Mouse (Mus musculus) midbrain, embryonic 14.5 days (tissue): ENCODE results near the gene Slc6a21. TPM values are rescaled to one million over a fixed set of nuclear protein-coding genes. Genes with fewer than 3 reads are reported as not detected.
A peak's percentile ranks its signal among the peaks of the same experiment; 100 is the strongest.

ENCODE experiments used
- ATAC-seq: fragments of 200-750 bp; cut with Nextera tagmentation; 2 replicates; pipeline ENCODE4 v1.8.0; 2017; ENCODE audit warnings: moderate number of reproducible peaks, moderate library complexity; ENCODE audit not compliant: low FRiP score, low TSS enrichment
- DNase-seq: peaks from one replicate; pipeline ENCODE4 v3.0.0-alpha.2; 2015
- H3K27ac ChIP-seq: fragments of 300-500 bp; sonication (generic); replicated peaks from 2 replicates; pipeline ENCODE4 v1.5.1; 2014; ENCODE audit warnings: mild to moderate bottlenecking, low read depth, low read length, moderate library complexity
- H3K27me3 ChIP-seq: fragments of 300-500 bp; sonication (generic); 2 replicates; pipeline ENCODE4 v1.6.1; 2014; ENCODE audit warnings: low read length, control low read depth, mixed read lengths; ENCODE audit not compliant: control insufficient read depth, insufficient read depth
- H3K36me3 ChIP-seq: fragments of 300-500 bp; sonication (generic); 2 replicates; pipeline ENCODE4 v1.6.1; 2014; ENCODE audit warnings: low read length, control low read depth; ENCODE audit not compliant: control insufficient read depth, insufficient read depth
- H3K4me1 ChIP-seq: fragments of 300-500 bp; sonication (generic); 2 replicates; pipeline ENCODE4 v1.6.1; 2014; ENCODE audit warnings: mild to moderate bottlenecking, antibody characterized with exemption, low read length, control low read depth; ENCODE audit not compliant: control insufficient read depth, insufficient read depth
- H3K4me2 ChIP-seq: fragments of 300-500 bp; sonication (generic); 2 replicates; pipeline ENCODE4 v1.6.1; 2014; ENCODE audit warnings: mild to moderate bottlenecking, low read length, moderate library complexity
- H3K4me3 ChIP-seq: fragments of 300-500 bp; sonication (generic); replicated peaks from 2 replicates; pipeline ENCODE4 v1.5.1; 2014; ENCODE audit warnings: low read depth, low read length
- H3K9ac ChIP-seq: fragments of 300-500 bp; sonication (generic); replicated peaks from 2 replicates; pipeline ENCODE4 v1.6.1; 2014; ENCODE audit warnings: mild to moderate bottlenecking, low read length, moderate library complexity
- H3K9me3 ChIP-seq: fragments of 300-500 bp; sonication (generic); 2 replicates; pipeline ENCODE4 v1.6.1; 2016; ENCODE audit warnings: low read length, control low read depth, mixed read lengths; ENCODE audit not compliant: control insufficient read depth
- WGBS: fragments of 180-500 bp; shearing (Covaris S2); extraction: QIAGEN DNeasy Blood & Tissue Kit; methylation state at CpG from one replicate; pipeline ENCODE4 v1.1.7; 2014; 5-methylcytosine and 5-hydroxymethylcytosine counted together
- polyA plus RNA-seq: library from polyadenylated mRNA; unstranded; fragments of >200 nt; fragmentation: Nextera tagmentation; extraction: Ambion mirVana; gene quantifications from 2 replicates; pipeline ENCODE4 v1.2.1, GENCODE M21; 2014

Gene Slc6a21
- polyA plus RNA-seq, 1 experiment from 2014 or later: not detected

DNA sequence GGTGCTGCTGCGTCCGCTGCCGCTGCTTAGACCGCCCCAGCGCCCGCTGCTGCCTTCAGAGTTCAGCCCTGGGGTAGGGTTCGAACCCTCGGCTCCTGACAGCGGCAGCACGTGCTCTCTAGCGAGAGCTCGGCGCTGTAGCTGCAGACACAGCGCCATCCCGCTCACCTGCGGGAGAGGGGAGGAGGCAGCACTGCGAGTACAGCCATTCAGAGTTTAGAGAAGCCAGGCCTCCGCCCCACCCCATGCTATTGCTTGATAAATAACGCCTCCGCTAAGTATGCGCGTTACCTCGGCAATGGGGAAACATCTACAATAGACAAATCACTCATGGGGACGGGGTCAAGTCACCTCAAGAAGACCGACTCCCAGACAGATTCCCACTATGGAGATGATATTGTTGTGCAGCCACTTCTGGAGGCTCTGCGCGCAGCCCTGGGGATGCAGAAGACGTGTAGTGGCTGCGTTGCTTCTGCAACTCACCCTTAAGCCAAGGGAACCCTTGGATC is 42.9 kb upstream of the Slc6a21 start:
- Histone ChIP-seq H3K4me1 (peaks cover 14% of the 10 kb centered on the region; the same call in 1 of the 2 replicates), H3K27me3 (peaks cover 3% of the 10 kb centered on the region; the same call in 1 of the 2 replicates), H3K36me3 (peaks cover 9% of the 10 kb centered on the region), H3K4me2 (peak overlapping the region; percentile 36; the same call in 1 of the 2 replicates), H3K27ac (peak overlapping the region; percentile 75), H3K9ac (no peak overlapping the region), H3K4me3 (no peak overlapping the region), H3K9me3 (no peaks in the 10 kb centered on the region)
- ATAC-seq: no peak
- peak; percentile 49 for DNase-seq
- 6% methylated on average over 29 of the region's 29 CpGs for WGBS

DNA sequence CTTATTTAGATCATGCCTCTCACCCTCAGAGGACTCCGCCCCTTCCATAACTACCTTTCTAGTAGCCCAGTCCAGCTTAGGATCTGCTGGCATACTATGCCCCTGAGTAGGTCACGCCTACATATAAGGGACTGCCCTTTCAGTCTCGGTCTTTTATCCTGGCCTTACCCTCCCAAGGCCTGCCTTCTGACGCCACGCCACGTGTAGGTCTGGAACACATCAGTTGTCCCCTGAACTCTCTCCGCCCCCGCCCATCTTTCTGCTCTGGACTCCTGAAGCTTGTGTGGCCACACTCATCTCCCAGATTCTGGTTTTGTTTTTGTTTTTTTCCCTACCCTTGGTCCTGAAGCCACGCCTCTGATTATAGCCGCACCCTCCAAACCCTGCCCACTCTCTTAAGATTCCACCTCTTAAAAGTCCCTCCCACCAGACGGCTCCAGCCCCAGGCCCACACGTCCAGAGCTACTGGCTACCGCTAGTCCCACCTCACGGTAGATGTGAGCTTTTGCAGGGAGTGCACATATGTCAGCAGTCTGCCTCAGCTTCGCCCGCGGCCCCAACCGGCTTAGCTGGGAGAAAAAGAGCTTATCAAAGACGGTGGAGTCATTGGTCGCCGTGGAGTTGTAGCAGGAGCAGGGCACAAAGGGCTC is 42.3 kb upstream of the Slc6a21 start:
- 5% methylated on average over 21 of the region's 21 CpGs for WGBS
- H3K27ac ChIP-seq: peak overlapping the region; percentile 75
- peaks cover 3% of the 10 kb centered on the region; the same call in 1 of the 2 replicates for H3K27me3 ChIP-seq
- DNase-seq (peak; percentile 73), ATAC-seq (peak; percentile 78; the same call in 1 of the 2 replicates)
- no peaks in the 10 kb centered on the region for H3K9me3 ChIP-seq
- H3K4me1 ChIP-seq: peaks cover 14% of the 10 kb centered on the region; the same call in 1 of the 2 replicates
- H3K4me3 ChIP-seq: 0 out of 2 replicates have a peak overlapping the region, but pooled peaks have one; percentile 5
- 0 out of 2 replicates have a peak, but pooled peaks cover 5% of the 10 kb centered on the region for H3K36me3 ChIP-seq
- 0 out of 2 replicates have a peak overlapping the region, but pooled peaks have one; percentile 23 for H3K9ac ChIP-seq
- H3K4me2 ChIP-seq: peak overlapping the region; percentile 36

DNA sequence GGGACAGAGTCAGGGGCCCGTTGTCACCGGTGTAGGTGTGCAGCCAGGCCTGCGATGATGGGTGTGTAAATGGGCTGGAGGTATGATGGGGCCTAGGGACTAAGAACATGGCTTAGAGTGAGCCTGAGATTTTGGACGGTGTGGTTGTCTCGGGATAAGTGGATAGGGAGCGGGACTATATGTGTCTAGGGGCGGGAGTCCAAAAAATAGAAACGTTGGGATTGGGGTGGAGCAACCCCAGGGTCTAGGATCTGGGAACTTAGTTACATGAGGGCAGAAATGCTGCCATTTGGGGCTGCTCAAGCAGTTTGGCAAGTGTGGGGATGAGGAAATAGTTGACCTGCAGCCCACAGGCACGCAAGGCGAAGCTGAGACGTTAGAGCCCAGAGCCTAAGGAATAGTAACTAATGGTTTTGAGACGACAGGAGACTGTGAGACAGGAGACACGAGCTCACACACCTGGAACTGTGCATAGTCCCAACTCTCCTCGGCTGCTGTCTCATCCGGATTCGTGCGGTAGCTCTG is 41.6 kb upstream of the Slc6a21 start:
- ATAC-seq: no peak

DNA sequence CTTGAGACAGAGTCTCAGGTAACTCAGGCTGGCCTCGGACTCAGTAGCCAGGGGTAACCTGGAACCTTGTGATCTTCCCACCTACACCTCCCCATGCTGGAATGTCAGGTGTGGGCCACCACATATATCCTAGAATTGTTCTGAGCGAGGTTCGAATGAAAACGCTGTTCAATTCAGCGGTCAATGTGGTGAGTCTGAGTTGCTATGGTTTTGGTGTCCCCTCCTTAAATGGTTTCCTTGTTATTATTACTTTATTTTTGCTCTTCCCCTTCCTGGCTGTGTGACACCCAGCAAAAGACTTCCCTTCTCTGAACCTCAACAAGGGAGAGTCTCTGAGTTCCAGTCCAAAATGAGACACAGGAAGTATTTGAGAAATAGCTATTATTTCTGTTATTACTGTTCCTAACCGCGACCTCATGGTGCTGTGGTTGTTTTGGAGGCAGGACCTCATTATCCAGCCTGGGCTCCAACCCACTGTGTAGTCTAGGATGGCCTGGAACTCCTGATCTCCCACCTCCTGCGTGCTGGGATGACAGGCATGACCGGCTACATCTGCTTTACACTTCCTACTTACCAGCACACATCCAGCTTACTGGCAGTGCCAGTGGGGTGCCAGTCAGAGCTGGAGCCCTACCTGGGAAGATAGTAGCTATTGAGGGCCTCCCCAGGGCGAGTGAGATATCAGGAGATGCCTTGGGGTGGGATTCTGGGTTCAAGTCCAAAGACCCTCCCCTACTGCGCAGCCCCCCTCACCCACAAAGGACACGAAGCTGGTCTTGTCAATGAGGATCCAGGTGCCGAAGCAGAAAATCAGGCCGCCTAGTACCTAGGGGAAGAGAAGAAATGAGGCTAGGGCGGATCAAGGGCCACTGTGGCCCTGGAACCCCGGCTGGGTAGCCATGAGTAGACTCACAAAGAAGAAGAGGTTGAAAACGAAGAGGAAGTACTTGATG is 39.3 kb upstream of the Slc6a21 start:
- no peak for DNase-seq
- no peak overlapping the region for H3K27ac ChIP-seq
- H3K4me2 ChIP-seq: no peak overlapping the region
- peaks cover 20% of the 10 kb centered on the region for H3K4me1 ChIP-seq
- no peak overlapping the region for H3K4me3 ChIP-seq
- WGBS: 74% methylated on average over 17 of the region's 17 CpGs
- H3K9me3 ChIP-seq: no peaks in the 10 kb centered on the region
- H3K27me3 ChIP-seq: peaks cover 3% of the 10 kb centered on the region; the same call in 1 of the 2 replicates
- H3K9ac ChIP-seq: no peak overlapping the region
- no peaks in the 10 kb centered on the region for H3K36me3 ChIP-seq
- no peak for ATAC-seq

More for the DNA sequence above, 41.6 kb upstream of the Slc6a21 start:
- Histone ChIP-seq H3K27me3 (peaks cover 3% of the 10 kb centered on the region; the same call in 1 of the 2 replicates), H3K27ac (peak overlapping the region; percentile 75), H3K9me3 (no peaks in the 10 kb centered on the region), H3K4me2 (peak overlapping the region; percentile 36), H3K4me1 (peaks cover 17% of the 10 kb centered on the region), H3K9ac (0 out of 2 replicates have a peak overlapping the region, but pooled peaks have one; percentile 23), H3K36me3 (0 out of 2 replicates have a peak, but pooled peaks cover 5% of the 10 kb centered on the region), H3K4me3 (no peak overlapping the region)
- 26% methylated on average over 17 of the region's 17 CpGs for WGBS
- DNase-seq: no peak

DNA sequence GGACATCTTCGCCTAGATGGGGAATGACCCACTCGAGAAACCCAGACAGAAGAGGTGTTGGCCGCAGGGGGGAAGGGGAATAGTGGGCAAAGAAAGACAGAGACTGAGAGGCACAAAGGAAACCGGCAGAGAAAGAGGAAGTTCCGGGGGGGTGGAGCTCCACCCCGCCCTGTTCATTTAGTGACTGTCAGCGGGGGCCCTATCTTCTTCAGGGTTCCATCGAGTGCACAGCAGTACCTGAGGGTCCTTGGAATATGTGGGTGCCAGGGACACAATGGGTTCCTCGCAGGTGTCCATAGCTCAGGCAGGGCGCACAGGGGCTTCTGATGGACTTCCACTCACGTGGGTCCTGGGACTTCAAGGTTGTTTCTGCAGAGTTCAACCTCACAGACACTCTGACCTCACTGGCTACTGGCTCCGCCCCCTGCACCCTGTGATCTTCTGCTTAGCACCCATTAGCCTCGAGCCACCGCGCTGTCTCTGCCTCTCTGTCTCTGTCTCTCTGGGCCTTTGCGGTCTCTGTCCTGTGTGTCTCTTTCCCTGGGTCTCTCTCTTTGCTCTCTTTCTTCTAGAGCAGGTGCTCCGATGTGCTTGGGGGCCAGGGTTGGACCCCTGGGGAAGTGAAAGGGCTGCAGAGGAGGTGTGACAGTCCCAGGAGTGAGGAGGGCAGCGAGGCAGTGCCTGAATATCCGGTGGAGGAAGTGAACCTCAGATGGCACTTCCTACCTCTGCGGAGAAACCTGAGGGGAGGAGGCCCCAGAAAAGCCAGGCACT is 38.4 kb upstream of the Slc6a21 start, which contains the start of gene Cd37:
Cd37 (minus strand) TSS at position 393 of the 774 bp plus-strand sequence.
- H3K9me3 ChIP-seq: no peaks in the 10 kb centered on the region
- H3K4me1 ChIP-seq: peaks cover 20% of the 10 kb centered on the region
- no peaks in the 10 kb centered on the region for H3K36me3 ChIP-seq
- no peak within 1 kb of the TSS for H3K4me3 ChIP-seq
- ATAC-seq: no peak
- DNase-seq: no peak
- no peak within 1 kb of the TSS for H3K4me2 ChIP-seq
- H3K27ac ChIP-seq: no peak within 1 kb of the TSS
- H3K27me3 ChIP-seq: peaks cover 3% of the 10 kb centered on the region; the same call in 1 of the 2 replicates
- 40% methylated on average over 20 of the region's 20 CpGs for WGBS
- H3K9ac ChIP-seq: no peak within 1 kb of the TSS

DNA sequence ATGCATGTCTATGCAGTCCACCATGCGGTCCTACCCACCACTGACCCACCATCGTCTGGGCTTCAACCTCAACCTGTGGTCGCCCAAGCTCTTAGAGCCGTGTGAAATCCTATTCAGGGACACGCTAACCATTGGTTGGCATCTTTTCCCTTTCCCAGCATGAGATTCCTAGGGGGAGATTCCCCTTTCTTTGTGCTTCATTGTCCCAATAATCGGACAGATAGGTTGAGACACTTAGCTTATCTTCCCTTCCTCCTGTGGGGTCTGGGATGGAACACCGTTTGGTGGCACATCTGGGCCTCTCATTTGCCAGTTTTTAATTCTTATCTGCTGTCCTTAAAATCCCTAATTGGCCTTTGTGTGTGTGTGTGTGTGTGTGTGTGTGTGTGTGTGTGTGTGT is 37.2 kb upstream of the Slc6a21 start:
- Histone ChIP-seq H3K4me1 (peaks cover 11% of the 10 kb centered on the region; the same call in 1 of the 2 replicates), H3K9me3 (no peaks in the 10 kb centered on the region), H3K4me2 (peak overlapping the region; percentile 66), H3K9ac (no peak overlapping the region), H3K27me3 (peaks cover 3% of the 10 kb centered on the region; the same call in 1 of the 2 replicates), H3K27ac (no peak overlapping the region), H3K36me3 (no peaks in the 10 kb centered on the region), H3K4me3 (no peak overlapping the region)
- ATAC-seq: no peak
- WGBS: 58% methylated on average over 7 of the region's 7 CpGs
- no peak for DNase-seq

DNA sequence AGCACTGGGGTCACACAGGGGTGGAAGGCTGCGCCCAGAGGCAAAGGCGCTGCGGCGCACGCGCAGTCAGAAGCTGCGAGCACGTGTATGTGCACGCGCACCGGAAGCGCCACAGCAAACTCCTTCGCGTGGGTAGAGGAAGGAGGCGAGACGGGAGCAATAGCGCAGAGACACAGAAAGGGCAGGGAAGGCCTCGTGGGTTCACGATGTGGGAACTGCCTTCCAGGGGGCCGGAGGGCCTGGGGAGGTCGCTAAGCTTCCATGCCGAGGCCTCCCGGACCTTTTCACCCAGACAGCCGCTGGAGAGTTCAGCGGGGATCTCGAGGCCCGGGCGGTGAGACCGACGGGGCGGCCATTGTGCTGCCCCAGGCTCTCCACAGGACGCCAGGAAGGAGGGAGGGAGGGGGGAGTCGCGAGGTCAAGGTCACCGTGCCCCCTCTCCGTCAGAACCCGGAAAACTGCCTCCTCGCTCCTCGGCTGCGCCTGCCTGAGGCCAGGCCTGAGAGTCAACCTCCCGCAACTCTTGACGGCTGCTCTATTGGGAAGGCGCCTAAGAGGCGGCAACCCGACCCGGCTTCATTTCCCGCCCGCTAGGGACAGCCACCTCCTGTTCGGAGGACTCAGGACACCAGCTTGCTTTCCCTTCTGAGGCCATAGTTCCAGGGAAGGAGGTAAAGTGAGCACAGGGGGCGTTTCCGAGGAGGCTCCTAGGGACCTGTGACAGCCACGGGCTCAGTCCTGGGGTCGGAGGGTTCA is 36.5 kb upstream of the Slc6a21 start, which contains the start of gene Slc6a16:
Slc6a16 (plus strand) TSS at position 453 of the 756 bp plus-strand sequence.
- ATAC-seq: peak; percentile 57; the same call in 1 of the 2 replicates
- Histone ChIP-seq H3K36me3 (no peaks in the 10 kb centered on the region), H3K27ac (no peak within 1 kb of the TSS), H3K9me3 (no peaks in the 10 kb centered on the region), H3K4me3 (peak within 1 kb of the TSS; percentile 37), H3K4me2 (peak within 1 kb of the TSS; percentile 66), H3K27me3 (peaks cover 3% of the 10 kb centered on the region; the same call in 1 of the 2 replicates), H3K9ac (no peak within 1 kb of the TSS; the same call in 1 of the 2 replicates), H3K4me1 (peaks cover 6% of the 10 kb centered on the region; the same call in 1 of the 2 replicates)
- 8% methylated on average over 53 of the region's 53 CpGs for WGBS
- peak; percentile 86 for DNase-seq
